Mouse (Mus musculus) ovary, postnatal 10 days (tissue): Measurements from ENCODE around the gene Fndc3b.
"Not testable (repeated sequence)": the region's sequence is repeated elsewhere in the genome, so short reads cannot be mapped to it uniquely, and the experiment has no call there.

Experiments
- DNase-seq: peaks from one replicate; pipeline ENCODE4 v3.0.0; 2022; ENCODE audit warnings: low spot score

The Fndc3b gene

GRCm38 (mm10) chr3:27416786-27417185 is 294.3 kb downstream of the Fndc3b start:
- no peak for DNase-seq

GRCm38 (mm10) chr3:27413566-27413965 is 297.5 kb downstream of the Fndc3b start:
- no peak for DNase-seq

DNA sequence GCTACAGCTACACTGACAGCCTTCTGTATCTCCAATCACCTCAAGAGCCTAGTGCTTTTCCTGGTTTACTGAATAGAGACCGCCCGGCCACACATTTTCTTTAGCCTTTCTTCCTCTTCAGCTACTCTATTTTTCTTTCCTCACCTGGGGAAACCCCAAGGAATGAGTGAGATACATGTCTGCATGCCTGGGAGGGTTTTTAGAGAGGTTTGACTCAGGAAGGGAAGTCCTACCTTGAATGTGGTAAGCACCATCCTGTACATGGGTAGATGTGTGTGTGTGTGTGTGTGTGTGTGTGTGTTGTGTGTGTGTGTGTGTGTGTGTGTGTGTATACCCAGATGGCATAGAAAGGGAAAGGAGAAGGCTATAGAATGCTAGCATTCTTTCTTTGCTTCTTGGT is 299.8 kb downstream of the Fndc3b start:
- no peak for DNase-seq

DNA sequence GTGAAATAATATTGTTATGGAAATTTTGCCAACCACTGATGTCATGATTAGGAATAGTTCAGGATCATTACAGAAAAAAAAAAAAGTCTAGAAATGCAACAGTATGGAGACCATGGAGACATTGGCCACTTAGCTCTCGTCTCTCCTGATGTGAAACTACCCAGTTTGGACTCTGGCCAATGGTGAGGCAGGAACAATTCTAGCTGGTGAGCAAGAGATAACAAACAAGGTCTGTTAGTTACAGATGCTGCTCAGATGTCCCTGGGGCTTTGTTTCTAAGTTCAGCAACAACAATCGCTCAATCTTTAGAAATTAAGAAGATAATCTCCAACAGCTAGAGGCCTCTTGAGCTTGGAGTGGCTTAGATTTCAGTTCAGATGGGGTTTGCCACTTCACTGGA is 302.5 kb downstream of the Fndc3b start:
- DNase-seq = no peak

DNA sequence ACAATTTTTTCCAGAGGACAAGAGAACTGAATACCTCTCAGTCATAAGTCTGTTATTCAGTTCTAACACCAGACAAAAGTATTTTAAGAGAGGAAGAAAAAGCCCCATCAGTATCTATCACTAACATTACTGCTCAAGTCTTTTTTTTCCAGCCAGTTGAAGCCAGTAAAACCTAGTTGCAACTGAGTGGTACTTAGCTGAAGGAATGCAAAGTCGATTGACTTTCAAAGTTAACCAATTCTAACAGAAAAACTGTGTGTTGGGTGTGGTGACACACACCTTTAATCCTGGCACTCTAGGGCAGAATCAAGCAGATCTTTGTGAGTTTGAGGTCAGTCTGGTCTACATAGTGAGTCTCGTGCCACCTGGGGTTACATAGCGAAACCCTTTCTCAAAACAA is 304.7 kb downstream of the Fndc3b start:
- no peak for DNase-seq

DNA sequence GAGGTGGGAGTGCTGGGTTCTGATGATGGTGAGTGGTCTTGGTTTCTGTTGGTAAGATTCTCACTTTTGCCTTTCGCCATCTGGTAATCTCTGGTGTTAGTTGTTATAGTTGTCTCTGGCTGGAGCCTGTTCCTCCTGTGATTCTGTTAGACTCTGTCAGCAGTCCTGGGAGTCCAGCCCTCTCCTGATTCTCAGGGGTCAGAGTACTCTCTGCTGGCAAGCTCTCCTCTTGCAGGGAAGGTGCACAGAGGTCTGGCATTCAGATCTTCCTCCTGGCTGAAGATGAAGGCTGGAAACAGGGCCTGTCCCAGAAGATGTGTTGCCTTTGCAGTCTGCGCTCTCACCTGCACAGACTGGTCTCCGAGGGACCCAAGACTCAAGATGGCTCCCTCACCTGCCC is 310.1 kb downstream of the Fndc3b start:
- DNase-seq = not testable (repeated sequence)

GRCm38 (mm10) chr3:27389923-27390322 is 321.2 kb downstream of the Fndc3b start:
- no peak for DNase-seq

DNA sequence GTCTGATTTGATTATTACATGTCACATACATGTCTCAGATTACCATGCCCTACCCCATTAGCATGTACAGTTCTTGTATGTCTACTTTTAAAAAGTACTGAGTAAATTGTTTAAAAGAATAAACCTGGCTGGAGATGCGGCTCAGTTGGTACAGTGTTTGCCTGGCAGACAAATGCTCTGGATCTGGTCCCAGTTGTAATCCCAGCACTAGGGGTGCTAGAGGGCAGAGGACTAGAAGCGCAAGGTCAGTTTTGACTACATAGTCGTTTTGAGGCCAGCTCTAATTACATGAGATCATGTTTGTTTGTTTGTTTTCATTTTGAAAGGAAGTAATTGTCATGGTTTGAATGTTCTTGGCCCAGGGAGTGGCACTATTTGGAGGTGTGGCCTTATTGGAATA is 326.3 kb downstream of the Fndc3b start:
- DNase-seq = no peak

DNA sequence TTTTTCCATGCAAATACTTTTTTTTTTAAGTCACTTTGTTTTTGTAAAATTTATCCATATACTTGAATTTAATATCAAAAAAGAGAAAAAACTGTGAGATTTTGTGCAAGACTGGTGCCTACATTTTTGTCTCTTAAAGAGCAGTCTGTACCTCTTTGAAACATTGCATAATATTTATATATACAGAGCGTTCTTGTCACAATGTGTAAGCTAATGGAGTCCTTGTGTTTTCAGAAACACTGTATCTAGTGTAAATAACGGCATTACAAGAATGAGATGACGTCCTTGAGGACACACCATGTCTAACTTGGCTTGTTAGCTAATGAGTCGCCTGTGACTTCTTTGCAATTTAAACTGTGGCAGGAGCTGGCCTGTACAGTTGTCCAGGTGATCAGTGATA is 333.2 kb downstream of the Fndc3b start:
- DNase-seq = no peak

GRCm38 (mm10) chr3:27374396-27374795 is 336.7 kb downstream of the Fndc3b start:
- no peak for DNase-seq

DNA sequence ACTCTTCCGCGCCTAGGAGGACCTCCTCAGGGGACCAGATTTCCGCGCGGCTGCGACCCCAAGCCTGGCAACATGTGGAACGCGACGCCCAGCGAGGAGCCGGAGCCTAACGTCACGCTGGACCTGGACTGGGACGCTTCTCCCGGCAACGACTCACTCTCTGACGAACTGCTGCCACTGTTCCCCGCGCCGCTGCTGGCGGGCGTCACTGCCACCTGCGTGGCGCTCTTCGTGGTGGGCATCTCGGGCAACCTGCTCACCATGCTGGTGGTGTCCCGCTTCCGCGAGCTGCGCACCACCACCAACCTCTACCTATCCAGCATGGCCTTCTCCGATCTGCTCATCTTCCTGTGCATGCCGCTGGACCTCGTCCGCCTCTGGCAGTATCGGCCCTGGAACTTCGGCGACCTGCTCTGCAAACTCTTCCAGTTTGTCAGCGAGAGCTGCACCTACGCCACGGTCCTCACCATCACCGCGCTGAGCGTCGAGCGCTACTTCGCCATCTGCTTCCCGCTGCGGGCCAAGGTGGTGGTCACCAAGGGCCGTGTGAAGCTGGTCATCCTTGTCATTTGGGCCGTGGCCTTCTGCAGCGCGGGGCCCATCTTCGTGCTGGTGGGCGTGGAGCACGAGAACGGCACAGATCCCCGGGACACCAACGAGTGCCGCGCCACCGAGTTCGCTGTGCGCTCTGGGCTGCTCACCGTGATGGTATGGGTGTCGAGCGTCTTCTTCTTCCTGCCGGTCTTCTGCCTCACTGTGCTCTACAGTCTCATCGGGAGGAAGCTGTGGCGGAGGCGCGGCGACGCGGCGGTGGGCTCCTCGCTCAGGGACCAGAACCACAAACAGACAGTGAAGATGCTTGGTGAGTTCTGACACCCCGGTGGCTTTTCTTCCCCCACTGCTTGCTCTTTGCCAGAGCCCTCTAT is 339.1 kb downstream of the Fndc3b start:
- DNase-seq = no peak

- DNase-seq = no peak
Measured at GRCm38 (mm10) chr3:27371276-27371621, 339.9 kb downstream of the Fndc3b start, which contains the start of gene Ghsr. Ghsr (plus strand) TSS chr3:27371351.

DNA sequence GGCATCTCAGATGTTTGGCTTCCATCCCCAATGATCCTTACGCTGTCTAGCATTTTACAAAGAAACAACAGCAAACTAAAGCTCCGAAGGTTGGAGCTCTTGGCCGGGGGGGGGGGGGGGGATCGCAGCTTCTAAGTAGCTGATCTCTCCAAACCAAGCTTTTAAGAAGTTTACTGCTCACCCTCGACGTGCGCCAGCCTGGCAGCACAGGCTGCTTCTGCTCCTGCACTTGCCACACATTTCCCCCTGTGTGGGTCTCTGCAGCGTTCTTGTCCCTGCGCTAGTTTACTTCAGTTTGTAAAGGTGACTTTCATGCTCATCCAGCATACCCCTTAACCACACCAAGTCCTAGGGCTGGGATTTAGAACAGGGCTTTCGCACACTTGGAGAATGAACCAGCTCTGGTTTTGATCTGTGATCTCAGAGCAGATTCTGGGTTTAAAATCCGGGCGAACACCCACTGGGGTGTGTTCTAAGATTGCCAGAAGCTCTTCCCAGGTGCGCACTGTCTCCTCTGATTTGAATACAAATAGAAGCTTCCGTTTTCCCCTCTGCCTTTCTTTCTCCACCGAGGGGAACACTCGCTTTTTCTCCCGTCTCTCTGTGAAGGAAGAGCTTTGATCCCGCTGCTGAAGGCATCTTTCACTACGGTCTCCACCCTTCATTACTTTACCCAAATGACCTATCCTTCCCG is 340.4 kb downstream of the Fndc3b start:
- no peak for DNase-seq

GRCm38 (mm10) chr3:27370125-27370524 is 341.0 kb downstream of the Fndc3b start:
- peak; percentile 31 for DNase-seq
